Mouse (Mus musculus) liver, embryonic 14.5 days (tissue): Measurements from ENCODE around the gene Pbrm1. TPM values are rescaled to one million over a fixed set of nuclear protein-coding genes. Genes with fewer than 3 reads are reported as not detected.

Source experiments
- ATAC-seq: fragments of 200-750 bp; cut with Nextera tagmentation; 2 replicates; pipeline ENCODE4 v1.8.0; 2017; ENCODE audit warnings: moderate number of reproducible peaks, mild to moderate bottlenecking, moderate library complexity; ENCODE audit not compliant: insufficient read depth
- DNase-seq, 3 experiments: peaks; one replicate each; pipeline ENCODE4 v3.0.0-alpha.2; 2012 to 2013; ENCODE audit warnings: low read depth in 3 of 3, low spot score in 3 of 3
- H3K27ac ChIP-seq: fragments of 300-500 bp; sonication (generic); 2 replicates; pipeline ENCODE4 v1.5.1; 2014; ENCODE audit warnings: moderate library complexity, mild to moderate bottlenecking, control low read depth, inconsistent platforms
- H3K27me3 ChIP-seq: fragments of 300-500 bp; sonication (generic); 2 replicates; pipeline ENCODE4 v1.6.1; 2014; ENCODE audit warnings: mild to moderate bottlenecking, low read length, moderate library complexity; ENCODE audit not compliant: control insufficient read depth, insufficient read depth
- H3K36me3 ChIP-seq: fragments of 300-500 bp; sonication (generic); replicated peaks from 2 replicates; pipeline ENCODE4 v1.6.1; 2014; ENCODE audit warnings: low read depth; ENCODE audit not compliant: control insufficient read depth, insufficient read depth
- H3K4me1 ChIP-seq, 2 experiments: fragments of 200-500 bp in 1 of 2; fragments of 300-500 bp in 1 of 2; sonication (generic) in 1 of 2; replicated peaks; 2 replicates each; pipeline ENCODE4 v1.6.1; 2012 to 2014; ENCODE audit warnings: antibody characterized with exemption in 1 of 2, inconsistent platforms in 1 of 2, low read length in 1 of 2; ENCODE audit not compliant: control insufficient read depth in 2 of 2, insufficient read depth in 2 of 2
- H3K4me2 ChIP-seq: fragments of 300-500 bp; sonication (generic); 2 replicates; pipeline ENCODE4 v1.6.1; 2014; ENCODE audit warnings: low read depth, mild to moderate bottlenecking, control low read depth, moderate library complexity
- H3K4me3 ChIP-seq, 2 experiments: fragments of 200-500 bp in 1 of 2; fragments of 300-500 bp in 1 of 2; sonication (generic) in 1 of 2; 2 replicates each; pipeline ENCODE4 v1.5.1; 2012 to 2014; ENCODE audit warnings: low read depth in 2 of 2, low read length in 2 of 2, mild to moderate bottlenecking in 2 of 2, control low read depth in 1 of 2, inconsistent platforms in 1 of 2, moderate library complexity in 1 of 2; ENCODE audit not compliant: insufficient read depth in 1 of 2
- H3K9ac ChIP-seq: fragments of 300-500 bp; sonication (generic); replicated peaks from 2 replicates; pipeline ENCODE4 v1.6.1; 2014; ENCODE audit warnings: mild to moderate bottlenecking, control low read depth, moderate library complexity
- H3K9me3 ChIP-seq: fragments of 300-500 bp; sonication (generic); 2 replicates; pipeline ENCODE4 v1.6.1; 2016; ENCODE audit warnings: low read length, mixed read lengths; ENCODE audit not compliant: control insufficient read depth
- CTCF ChIP-seq: IDR thresholded peaks from 2 replicates; pipeline ENCODE4 v1.5.1; 2016; ENCODE audit warnings: antibody characterized with exemption, low read depth, control low read depth
- EP300 ChIP-seq: IDR thresholded peaks from 2 replicates; pipeline ENCODE4 v1.6.1; 2016; ENCODE audit warnings: antibody characterized with exemption, low read depth
- WGBS: fragments of 180-500 bp; shearing (Covaris S2); extraction: QIAGEN DNeasy Blood & Tissue Kit; methylation state at CpG from one replicate; pipeline ENCODE4 v1.1.7; 2014; ENCODE audit not compliant: insufficient replicate concordance; 5-methylcytosine and 5-hydroxymethylcytosine counted together
- polyA plus RNA-seq, 2 experiments: library from polyadenylated mRNA; depleted of rRNA in 1 of 2; stranded (reverse) in 1 of 2; unstranded in 1 of 2; fragments of >200 nt; fragmentation: Nextera tagmentation in 1 of 2; extraction: Ambion mirVana in 1 of 2; gene quantifications; 2 replicates each; pipeline versions ENCODE4 v1.2.1 to v1.2.3; 2012 to 2014

Pbrm1 gene
- polyA plus RNA-seq, 2 experiments, result 10.3 to 35.3 TPM

- 80% methylated on average over 26 of the region's 26 CpGs for WGBS
- Histone ChIP-seq H3K27ac (no peak overlapping the region), H3K9ac (no peak overlapping the region), H3K4me2 (no peak overlapping the region), H3K9me3 (no peaks in the 10 kb centered on the region), H3K27me3 (no peaks in the 10 kb centered on the region), H3K36me3 (peaks cover 37% of the 10 kb centered on the region), H3K4me1 (peaks cover 10 to 18% of the 10 kb centered on the region in 2 experiments), H3K4me3 (no peak overlapping the region)
- no peak for DNase-seq
- no peak for TF ChIP-seq EP300
- no peak for TF ChIP-seq CTCF
- ATAC-seq, result no peak
These were observed 117.7 kb downstream of the Pbrm1 start for GRCm38 (mm10) chr14:31136411-31137280.

DNA sequence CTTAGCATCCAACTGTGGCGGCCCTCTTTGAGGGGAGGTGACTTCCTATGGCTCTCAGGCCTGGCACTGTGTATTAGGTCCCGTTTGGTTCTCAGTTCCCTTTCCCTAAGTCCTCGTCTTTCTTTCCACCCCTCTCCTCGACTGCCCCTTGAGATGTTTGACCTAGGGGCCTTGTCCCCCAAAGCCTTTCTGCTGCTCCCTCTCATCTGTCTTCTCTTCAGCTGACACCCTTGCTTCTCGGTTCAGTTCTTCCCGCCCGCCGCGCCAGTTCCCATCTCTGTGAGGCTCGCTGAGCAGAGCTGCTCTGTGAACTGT lies 118.3 kb downstream of the Pbrm1 start:
- H3K4me2 ChIP-seq, result no peak overlapping the region
- H3K9ac ChIP-seq, result no peak overlapping the region
- no peaks in the 10 kb centered on the region for H3K9me3 ChIP-seq
- no peak overlapping the region for H3K4me3 ChIP-seq
- peaks cover 9 to 13% of the 10 kb centered on the region in 2 experiments for H3K4me1 ChIP-seq
- DNase-seq (no peak), ATAC-seq (no peak)
- no peaks in the 10 kb centered on the region for H3K27me3 ChIP-seq
- 78% methylated on average over 10 of the region's 10 CpGs for WGBS
- H3K36me3 ChIP-seq, result peaks cover 37% of the 10 kb centered on the region
- H3K27ac ChIP-seq, result no peak overlapping the region
- no peak for TF ChIP-seq CTCF
- TF ChIP-seq EP300, result no peak

- Histone ChIP-seq H3K9ac (no peak overlapping the region), H3K36me3 (peaks cover 37% of the 10 kb centered on the region), H3K9me3 (no peaks in the 10 kb centered on the region), H3K27ac (no peak overlapping the region), H3K27me3 (no peaks in the 10 kb centered on the region), H3K4me3 (no peak overlapping the region), H3K4me1 (peaks cover 4 to 7% of the 10 kb centered on the region in 2 experiments), H3K4me2 (no peak overlapping the region)
- 87% methylated on average over 11 of the region's 11 CpGs for WGBS
- TF ChIP-seq EP300 (no peak), CTCF (no peak)
- no peak for DNase-seq
- ATAC-seq, result no peak
These were observed 118.9 kb downstream of the Pbrm1 start for GRCm38 (mm10) chr14:31137791-31138190.

DNA sequence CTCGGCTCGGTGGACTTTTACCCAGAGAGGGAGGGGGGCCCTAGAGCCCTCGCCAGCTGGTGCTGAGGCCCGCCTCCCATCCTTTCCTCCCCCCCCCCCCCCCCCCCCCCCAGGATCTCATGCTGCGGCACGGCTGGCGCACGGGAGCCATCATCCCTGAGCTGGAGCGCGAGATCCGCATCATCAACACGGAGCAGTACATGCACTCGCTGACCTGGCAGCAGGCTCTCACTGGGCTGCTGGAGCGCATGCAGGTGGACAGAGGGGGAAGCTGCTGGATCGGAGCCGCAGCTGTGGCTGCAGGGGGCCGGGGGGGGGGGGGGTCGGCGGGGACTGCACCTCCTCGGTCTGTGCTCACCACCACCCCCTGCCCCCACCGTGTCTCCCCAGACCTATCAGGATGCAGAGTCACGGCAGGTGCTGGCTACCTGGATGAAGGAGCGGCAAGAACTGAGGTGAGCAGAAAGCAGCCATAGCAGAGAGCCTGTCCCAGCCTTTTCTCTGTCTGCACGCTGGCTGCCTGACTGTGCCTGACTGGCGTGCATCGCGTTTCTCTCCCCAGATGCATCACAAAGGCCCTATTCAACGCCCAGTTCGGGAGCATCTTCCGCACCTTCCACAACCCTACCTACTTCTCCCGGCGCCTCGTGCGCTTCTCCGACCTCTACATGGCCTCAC lies 119.4 kb downstream of the Pbrm1 start:
- peaks cover 37% of the 10 kb centered on the region for H3K36me3 ChIP-seq
- no peak overlapping the region for H3K9ac ChIP-seq
- TF ChIP-seq CTCF (no peak), EP300 (no peak)
- no peak overlapping the region for H3K27ac ChIP-seq
- no peak overlapping the region for H3K4me2 ChIP-seq
- peaks cover 0 to 2% of the 10 kb centered on the region in 2 experiments; a peak in 1 of 4 replicates for H3K4me1 ChIP-seq
- DNase-seq, result no peak
- whole genome bisulfite sequencing, result 88% methylated on average over 35 of the region's 35 CpGs
- no peaks in the 10 kb centered on the region for H3K9me3 ChIP-seq
- no peak for ATAC-seq
- no peak overlapping the region for H3K4me3 ChIP-seq
- no peaks in the 10 kb centered on the region for H3K27me3 ChIP-seq

GRCm38 (mm10) chr14:31138897-31139429 lies 120.0 kb downstream of the Pbrm1 start:
- no peak overlapping the region for H3K27ac ChIP-seq
- TF ChIP-seq EP300 (no peak), CTCF (no peak)
- WGBS, result 87% methylated on average over 9 of the region's 9 CpGs

More at GRCm38 (mm10) chr14:31138897-31139429, 120.0 kb downstream of the Pbrm1 start:
- no peak overlapping the region for H3K4me3 ChIP-seq
- peaks cover 37% of the 10 kb centered on the region for H3K36me3 ChIP-seq
- no peak overlapping the region for H3K4me2 ChIP-seq
- ATAC-seq, result no peak
- no peaks in the 10 kb centered on the region for H3K9me3 ChIP-seq
- no peak for DNase-seq
- H3K27me3 ChIP-seq, result no peaks in the 10 kb centered on the region
- H3K9ac ChIP-seq, result no peak overlapping the region
- no peaks in the 10 kb centered on the region for H3K4me1 ChIP-seq
